In genomic region chr7:130368036-130368826, GRCm38 (mm10) we compare ENCODE assay signal across 11 mouse cellular contexts.
A peak's percentile ranks its signal among the peaks of the same experiment; 100 is the strongest.
DNase-seq lines count a peak whose midpoint lies in the region; ATAC-seq and TF ChIP-seq lines count a peak whose summit lies in the region.
"Had no signal": no experiment of that assay in that cellular context is flagged by ENCODE, and none has a peak within 500 bp of the region (broad histone marks: within the 10 kb centered on the region; RNA-seq: fewer than 3 reads in every experiment).

No protein-coding gene starts in this region.

- no peak for DNase-seq in heart, adult 2 months
- DNase-seq in embryonic facial prominence, embryonic 11.5 days (ENCODE audit: low spot score), result no peak
- DNase-seq in hindbrain, embryonic 10.5 days (ENCODE audit: low spot score), result peak; percentile 57
- no peak for DNase-seq in midbrain, embryonic 14.5 days
- DNase-seq in Muller cell, postnatal 12 days (ENCODE audit: inconsistent ontology term), result no peak
- DNase-seq in urinary bladder, adult 18-20 months (ENCODE audit: low spot score in 2 of 2), result no peak
- DNase-seq: right cerebral cortex, postnatal 25 days had no signal

- WGBS in heart, embryonic 15.5 days, result 54% methylated on average over 13 of the region's 13 CpGs
- 61% methylated on average over 13 of the region's 13 CpGs for WGBS in heart, adult 2 months
- 18% methylated on average over 13 of the region's 13 CpGs for WGBS in embryonic facial prominence, embryonic 11.5 days
- 13% methylated on average over 13 of the region's 13 CpGs for WGBS in hindbrain, embryonic 10.5 days
- WGBS in midbrain, embryonic 14.5 days, result 3% methylated on average over 13 of the region's 13 CpGs

- H3K9ac ChIP-seq in heart, embryonic 15.5 days, result no peak overlapping the region
- no peak overlapping the region for H3K9ac ChIP-seq in heart, adult 2 months (ENCODE audit: low read depth, low read length)
- H3K9ac ChIP-seq in embryonic facial prominence, embryonic 11.5 days (replicated peaks; ENCODE audit: low read length), result no peak overlapping the region
- H3K9ac ChIP-seq in midbrain, embryonic 14.5 days (replicated peaks; ENCODE audit: low read length), result no peak overlapping the region; the same call in 1 of the 2 replicates
- H3K9ac ChIP-seq: liver, embryonic 15.5 days had no signal

- no peak overlapping the region for H3K4me3 ChIP-seq in heart, embryonic 15.5 days
- H3K4me3 ChIP-seq in heart, adult 2 months, result no peak overlapping the region
- no peak overlapping the region for H3K4me3 ChIP-seq in embryonic facial prominence, embryonic 11.5 days (ENCODE audit: low read depth, low read length)
- peak overlapping the region; percentile 34 for H3K4me3 ChIP-seq in hindbrain, embryonic 10.5 days
- H3K4me3 ChIP-seq in midbrain, embryonic 14.5 days (replicated peaks; ENCODE audit: low read depth, low read length), result 0 out of 2 replicates have a peak overlapping the region, but pooled peaks have one; percentile 4
- H3K4me3 ChIP-seq: erythroblast, embryonic 14.5 days; liver, embryonic 15.5 days had no signal

- H3K79me2 ChIP-seq in heart, adult 2 months (replicated peaks; ENCODE audit: control insufficient read depth, insufficient read depth, low read length), result no peaks in the 10 kb centered on the region

- 0 out of 2 replicates have a peak, but pooled peaks cover 6% of the 10 kb centered on the region for H3K9me3 ChIP-seq in heart, embryonic 15.5 days (replicated peaks)
- peaks cover 3% of the 10 kb centered on the region; the same call in 1 of the 2 replicates for H3K9me3 ChIP-seq in embryonic facial prominence, embryonic 11.5 days (replicated peaks; ENCODE audit: control insufficient read depth, low read length)
- peaks cover 23% of the 10 kb centered on the region for H3K9me3 ChIP-seq in hindbrain, embryonic 10.5 days
- peaks cover 9% of the 10 kb centered on the region; the same call in 1 of the 2 replicates for H3K9me3 ChIP-seq in midbrain, embryonic 14.5 days (ENCODE audit: control insufficient read depth, low read length)
- H3K9me3 ChIP-seq: liver, embryonic 15.5 days had no signal

- TF ChIP-seq CTCF in heart, adult 2 months (IDR thresholded peaks at IDR 0.05), result no peak

- no peak for TF ChIP-seq POLR2A in heart, adult 2 months (IDR thresholded peaks at IDR 0.05; ENCODE audit: insufficient read depth, low read depth, low read length)

- H3K36me3 ChIP-seq in heart, embryonic 15.5 days, result no peaks in the 10 kb centered on the region
- no peaks in the 10 kb centered on the region for H3K36me3 ChIP-seq in heart, adult 2 months (ENCODE audit: control insufficient read depth, insufficient read depth, low read length)
- H3K36me3 ChIP-seq in embryonic facial prominence, embryonic 11.5 days (replicated peaks; ENCODE audit: control insufficient read depth, insufficient read depth, low read depth, low read length), result no peaks in the 10 kb centered on the region
- peaks cover 20% of the 10 kb centered on the region for H3K36me3 ChIP-seq in hindbrain, embryonic 10.5 days
- no peaks in the 10 kb centered on the region for H3K36me3 ChIP-seq in midbrain, embryonic 14.5 days (ENCODE audit: control insufficient read depth, insufficient read depth, low read length)
- H3K36me3 ChIP-seq: liver, embryonic 15.5 days had no signal

- ATAC-seq in heart, embryonic 15.5 days (replicated peaks; ENCODE audit: insufficient number of reproducible peaks, insufficient read depth, low FRiP score, low read depth), result no peak
- 0 out of 2 replicates have a peak, but pooled peaks have one; percentile 14 for ATAC-seq in embryonic facial prominence, embryonic 11.5 days (replicated peaks; ENCODE audit: insufficient number of reproducible peaks, low FRiP score, low TSS enrichment, low read depth)
- no peak for ATAC-seq in midbrain, embryonic 14.5 days (ENCODE audit: low FRiP score, low TSS enrichment)
- no peak for ATAC-seq in activated CD4-positive, CD25-positive, alpha-beta regulatory T cell, adult 4 months

- TF ChIP-seq EP300 in heart, adult 2 months (IDR thresholded peaks at IDR 0.05; ENCODE audit: insufficient read depth, low read depth, low read length), result no peak

- intact Hi-C loops in heart, adult 2 months (cut with DNase I), result no loop called here

- H3K27me3 ChIP-seq in heart, embryonic 15.5 days, result no peaks in the 10 kb centered on the region
- no peaks in the 10 kb centered on the region for H3K27me3 ChIP-seq in heart, adult 2 months (ENCODE audit: control insufficient read depth, insufficient read depth, low read length)
- H3K27me3 ChIP-seq in embryonic facial prominence, embryonic 11.5 days (ENCODE audit: control insufficient read depth, insufficient read depth, low read length), result no peaks in the 10 kb centered on the region
- peaks cover 38% of the 10 kb centered on the region for H3K27me3 ChIP-seq in hindbrain, embryonic 10.5 days (ENCODE audit: insufficient read depth, poor library complexity, severe bottlenecking)
- H3K27me3 ChIP-seq in midbrain, embryonic 14.5 days (ENCODE audit: control insufficient read depth, insufficient read depth, low read length), result peaks cover 42% of the 10 kb centered on the region
- H3K27me3 ChIP-seq: liver, embryonic 15.5 days had no signal

- no peaks in the 10 kb centered on the region for H3K4me1 ChIP-seq in heart, embryonic 15.5 days (replicated peaks)
- H3K4me1 ChIP-seq in heart, adult 2 months (ENCODE audit: control insufficient read depth, insufficient read depth, low read length), result no peaks in the 10 kb centered on the region
- H3K4me1 ChIP-seq in embryonic facial prominence, embryonic 11.5 days (ENCODE audit: control insufficient read depth, insufficient read depth, low read length), result peaks cover 5% of the 10 kb centered on the region; the same call in 1 of the 2 replicates
- peaks cover 46% of the 10 kb centered on the region for H3K4me1 ChIP-seq in hindbrain, embryonic 10.5 days (replicated peaks)
- H3K4me1 ChIP-seq in midbrain, embryonic 14.5 days (ENCODE audit: control insufficient read depth, insufficient read depth, low read length), result peaks cover 32% of the 10 kb centered on the region
- H3K4me1 ChIP-seq: liver, embryonic 15.5 days had no signal

- H3K4me2 ChIP-seq in heart, embryonic 15.5 days, result 0 out of 2 replicates have a peak overlapping the region, but pooled peaks have one; percentile 10
- peak overlapping the region; percentile 1; the same call in 1 of the 2 replicates for H3K4me2 ChIP-seq in embryonic facial prominence, embryonic 11.5 days (ENCODE audit: low read depth, low read length)
- peak overlapping the region; percentile 46 for H3K4me2 ChIP-seq in midbrain, embryonic 14.5 days (ENCODE audit: low read length)
- H3K4me2 ChIP-seq: liver, embryonic 15.5 days had no signal

- no peak overlapping the region for H3K27ac ChIP-seq in heart, embryonic 15.5 days
- no peak overlapping the region for H3K27ac ChIP-seq in heart, adult 2 months
- no peak overlapping the region for H3K27ac ChIP-seq in embryonic facial prominence, embryonic 11.5 days (replicated peaks; ENCODE audit: low read depth, low read length)
- H3K27ac ChIP-seq in hindbrain, embryonic 10.5 days, result peak overlapping the region; percentile 89
- 0 out of 2 replicates have a peak overlapping the region, but pooled peaks have one; percentile 33 for H3K27ac ChIP-seq in midbrain, embryonic 14.5 days (replicated peaks; ENCODE audit: low read depth, low read length)
- H3K27ac ChIP-seq: liver, embryonic 15.5 days had no signal

Comparison
In these comparisons a context has a peak if more than half of its experiments do, and no peak if none do; other contexts are left out.
1. H3K27ac ChIP-seq: peak in hindbrain, embryonic 10.5 days (single experiment) and midbrain, embryonic 14.5 days (single experiment); none in heart, embryonic 15.5 days (single experiment), heart, adult 2 months (single experiment) and embryonic facial prominence, embryonic 11.5 days (single experiment).
2. H3K4me3 ChIP-seq: peak in hindbrain, embryonic 10.5 days (single experiment) and midbrain, embryonic 14.5 days (single experiment); none in heart, embryonic 15.5 days (single experiment), heart, adult 2 months (single experiment) and embryonic facial prominence, embryonic 11.5 days (single experiment).
3. Peak in every context shown above with its lines, with median percentiles within 50 percentile points of each other: H3K4me2 ChIP-seq.